Mouse (Mus musculus) cortical plate, adult 2 months (tissue): ENCODE results near the gene Arhgap29.

Source experiments
- CTCF ChIP-seq: fragments of 200-500 bp; IDR thresholded peaks from 2 replicates; pipeline ENCODE4 v1.5.1; 2011; ENCODE audit warnings: mild to moderate bottlenecking, control low read depth, low read length; ENCODE audit not compliant: insufficient read depth; ENCODE audit errors: extremely low read depth
- POLR2A ChIP-seq: fragments of 200-500 bp; IDR thresholded peaks from 2 replicates; pipeline ENCODE4 v1.6.1; 2011; ENCODE audit warnings: mild to moderate bottlenecking, low read length, control low read depth; ENCODE audit not compliant: insufficient read depth; ENCODE audit errors: extremely low read depth

- TF ChIP-seq CTCF (no peak), POLR2A (no peak)
These were observed 95.1 kb downstream of the Arhgap29 start for GRCm38 (mm10) chr3:122047402-122047801.
